ENCODE assay signal across 10 mouse cellular contexts in genomic region chr6:37418931-37419330, GRCm38 (mm10). TPM values are rescaled to one million over a fixed set of nuclear protein-coding genes. Genes with fewer than 3 reads are reported as not detected.
DNase-seq lines count a peak whose midpoint lies in the region; ATAC-seq and TF ChIP-seq lines count a peak whose summit lies in the region.
"Had no signal": no experiment of that assay in that cellular context is flagged by ENCODE, and none has a peak within 500 bp of the region (broad histone marks: within the 10 kb centered on the region; RNA-seq: fewer than 3 reads in every experiment).

No protein-coding gene starts in this region.

- no peak for TF ChIP-seq EP300 in heart, adult 2 months (IDR thresholded peaks at IDR 0.05; ENCODE audit: insufficient read depth, low read depth, low read length)

- H3K79me2 ChIP-seq in heart, adult 2 months (replicated peaks; ENCODE audit: control insufficient read depth, insufficient read depth, low read length): peaks cover 5% of the 10 kb centered on the region; the same call in 1 of the 2 replicates

- H3K27me3 ChIP-seq in heart, adult 2 months (ENCODE audit: control insufficient read depth, insufficient read depth, low read length): no peaks in the 10 kb centered on the region
- no peaks in the 10 kb centered on the region for H3K27me3 ChIP-seq in lung, embryonic 14.5 days (ENCODE audit: insufficient read depth, low read length)
- no peaks in the 10 kb centered on the region for H3K27me3 ChIP-seq in small intestine, adult 2 months (ENCODE audit: control insufficient read depth, insufficient read depth, low read length)

- H3K4me1 ChIP-seq in heart, adult 2 months (ENCODE audit: control insufficient read depth, insufficient read depth, low read length): peaks cover 31% of the 10 kb centered on the region
- peaks cover 34% of the 10 kb centered on the region for H3K4me1 ChIP-seq in lung, embryonic 14.5 days (ENCODE audit: insufficient read depth)
- peaks cover 21% of the 10 kb centered on the region for H3K4me1 ChIP-seq in small intestine, adult 2 months (ENCODE audit: control insufficient read depth, insufficient read depth, insufficient read length, low read length)

- H3K4me2 ChIP-seq in lung, embryonic 14.5 days: no peak overlapping the region

- intact Hi-C loops in heart, adult 2 months (cut with DNase I): loop anchor here (2.0 kb wide), 1 partner anchor 22 kb away; no protein-coding TSS in a partner anchor

- no peak for TF ChIP-seq CTCF in heart, adult 2 months (IDR thresholded peaks at IDR 0.05)
- TF ChIP-seq CTCF in lung, embryonic 14.5 days (IDR thresholded peaks at IDR 0.05; ENCODE audit: low read depth): no peak
- TF ChIP-seq CTCF in small intestine, adult 2 months (IDR thresholded peaks at IDR 0.05; ENCODE audit: extremely low read depth, insufficient read length, insufficient replicate concordance, low read depth, low read length): no peak

- H3K27ac ChIP-seq in heart, adult 2 months: peak overlapping the region; percentile 65
- H3K27ac ChIP-seq in lung, embryonic 14.5 days (ENCODE audit: low read depth): peak overlapping the region; percentile 69; the same call in 1 of the 2 replicates
- H3K27ac ChIP-seq in small intestine, adult 2 months (ENCODE audit: insufficient read depth, low read depth, low read length): peak overlapping the region; percentile 60; the same call in 1 of the 2 replicates
- H3K27ac ChIP-seq: midbrain, embryonic 10.5 days had no signal

- DNase-seq in heart, adult 2 months: peak in 1 of 2 experiments; percentile 36
- no peak for DNase-seq in heart, postnatal 4 days
- DNase-seq in lung, embryonic 14.5 days: no peak
- DNase-seq in lung, adult 18-20 months: no peak
- no peak for DNase-seq in embryo, embryonic 10 days (ENCODE audit: low spot score)
- DNase-seq in cerebellum, adult 11 months: no peak
- DNase-seq: thymus, postnatal 4 days had no signal

- H3K9me3 ChIP-seq in lung, embryonic 14.5 days (ENCODE audit: low read depth, low read length): no peaks in the 10 kb centered on the region
- H3K9me3 ChIP-seq: midbrain, embryonic 10.5 days had no signal

- H3K36me3 ChIP-seq in heart, adult 2 months (ENCODE audit: control insufficient read depth, insufficient read depth, low read length): peaks cover 10% of the 10 kb centered on the region
- H3K36me3 ChIP-seq in lung, embryonic 14.5 days (ENCODE audit: insufficient read depth): peaks cover 12% of the 10 kb centered on the region
- 0 out of 2 replicates have a peak, but pooled peaks cover 2% of the 10 kb centered on the region for H3K36me3 ChIP-seq in small intestine, adult 2 months (ENCODE audit: control insufficient read depth, insufficient read depth, low read length)
- H3K36me3 ChIP-seq: midbrain, embryonic 10.5 days had no signal

- WGBS in heart, adult 2 months: 35% methylated on average over 6 of the region's 6 CpGs
- 48% methylated on average over 6 of the region's 6 CpGs for WGBS in lung, embryonic 14.5 days
- WGBS in small intestine, adult 2 months: 74% methylated on average over 6 of the region's 6 CpGs

- H3K9ac ChIP-seq in heart, adult 2 months (ENCODE audit: low read depth, low read length): peak overlapping the region; percentile 27; the same call in 1 of the 2 replicates
- peak overlapping the region; percentile 27; the same call in 1 of the 2 replicates for H3K9ac ChIP-seq in lung, embryonic 14.5 days

- H3K4me3 ChIP-seq in heart, adult 2 months: no peak overlapping the region; the same call in none of the 2 replicates
- no peak overlapping the region for H3K4me3 ChIP-seq in lung, embryonic 14.5 days (ENCODE audit: low read depth, low read length)
- H3K4me3 ChIP-seq in small intestine, adult 2 months (ENCODE audit: low read depth, low read length): peak overlapping the region; percentile 4; the same call in 1 of the 2 replicates
- H3K4me3 ChIP-seq: midbrain, embryonic 10.5 days had no signal

- ATAC-seq in lung, embryonic 14.5 days (ENCODE audit: insufficient read depth): no peak
- peak; percentile 85 to 86 for ATAC-seq in hematopoietic stem cell, adult 5-6 weeks (replicated peaks in 1 of 2; ENCODE audit: insufficient read depth in 1 of 2, low FRiP score in 2 of 2, low TSS enrichment in 1 of 2, low read depth in 1 of 2, poor library complexity in 2 of 2, severe bottlenecking in 2 of 2)

- TF ChIP-seq POLR2A in heart, adult 2 months (IDR thresholded peaks at IDR 0.05; ENCODE audit: insufficient read depth, low read depth, low read length): no peak
- TF ChIP-seq POLR2A in small intestine, adult 2 months (IDR thresholded peaks at IDR 0.05; ENCODE audit: low read depth, low read length): no peak

RNA-seq across cellular contexts. Expression of gene Creb3l2, which starts 23.0 kb away (rescaled TPM):
- 10 to 100 TPM; 20.5 to 26.5 TPM for total RNA-seq in heart, adult 2 months (2021)
- polyA plus RNA-seq in heart, adult 2 months (2012; rRNA removed): 16.7 and 19.2 TPM in 2 replicates
- 10 to 100 TPM; 61.7 to 66.7 TPM for total RNA-seq in heart, postnatal 4 days (2021)
- 33.1 and 35.6 TPM in 2 replicates for polyA plus RNA-seq in lung, embryonic 14.5 days (2014; fragmentation: Nextera tagmentation; extraction: Ambion mirVana)
- total RNA-seq in hematopoietic stem cell, adult 5-6 weeks (2017): 3.9 and 4.7 TPM in 2 replicates
- polyA plus RNA-seq in small intestine, adult 2 months (2012; rRNA removed): 8.8 and 30.5 TPM in 2 replicates
